Mouse (Mus musculus) limb, embryonic 15.5 days (tissue): Measurements from ENCODE around the gene Gm10803. TPM values are rescaled to one million over a fixed set of nuclear protein-coding genes. Genes with fewer than 3 reads are reported as not detected.

Experiments used
- ATAC-seq: fragments of 200-750 bp; cut with Nextera tagmentation; 2 replicates; pipeline ENCODE4 v1.8.0; 2017; ENCODE audit warnings: low read depth, moderate TSS enrichment; ENCODE audit not compliant: insufficient number of reproducible peaks, low FRiP score, low TSS enrichment
- H3K27ac ChIP-seq: fragments of 300-500 bp; sonication (generic); 2 replicates; pipeline ENCODE4 v1.5.1; 2015; ENCODE audit warnings: moderate library complexity, mild to moderate bottlenecking, inconsistent platforms
- H3K27me3 ChIP-seq: fragments of 300-500 bp; sonication (generic); 2 replicates; pipeline ENCODE4 v1.6.1; 2015; ENCODE audit warnings: inconsistent platforms
- H3K36me3 ChIP-seq: fragments of 300-500 bp; sonication (generic); 2 replicates; pipeline ENCODE4 v1.6.1; 2015; ENCODE audit warnings: inconsistent platforms
- H3K4me1 ChIP-seq: fragments of 300-500 bp; sonication (generic); 2 replicates; pipeline ENCODE4 v1.6.1; 2015; ENCODE audit warnings: inconsistent platforms
- H3K4me2 ChIP-seq: fragments of 300-500 bp; sonication (generic); 2 replicates; pipeline ENCODE4 v1.6.1; 2015; ENCODE audit warnings: mild to moderate bottlenecking, inconsistent platforms
- H3K4me3 ChIP-seq: fragments of 300-500 bp; sonication (generic); 2 replicates; pipeline ENCODE4 v1.5.1; 2015; ENCODE audit warnings: mild to moderate bottlenecking, inconsistent platforms
- H3K9ac ChIP-seq: fragments of 300-500 bp; sonication (generic); 2 replicates; pipeline ENCODE4 v1.6.1; 2015; ENCODE audit warnings: inconsistent platforms
- H3K9me3 ChIP-seq: fragments of 300-500 bp; sonication (generic); 2 replicates; pipeline ENCODE4 v1.6.1; 2016; ENCODE audit warnings: inconsistent platforms
- WGBS: fragments of 180-500 bp; shearing (Covaris S2); methylation state at CpG from one replicate; pipeline ENCODE4 v1.1.7; 2015; 5-methylcytosine and 5-hydroxymethylcytosine counted together
- polyA plus RNA-seq: library from polyadenylated mRNA; unstranded; fragments of >200 nt; fragmentation: Nextera tagmentation; extraction: Ambion mirVana; gene quantifications from 2 replicates; pipeline ENCODE4 v1.2.1, GENCODE M21; 2015

The Gm10803 gene
- polyA plus RNA-seq, 1 experiment from 2014 or later, result not detected

GRCm38 (mm10) chr2:93593121-93593520 lies 32.8 kb downstream of the Gm10803 start:
- Histone ChIP-seq H3K4me3 (no peak overlapping the region), H3K9me3 (no peaks in the 10 kb centered on the region), H3K4me1 (peaks cover 15% of the 10 kb centered on the region), H3K36me3 (no peaks in the 10 kb centered on the region), H3K27me3 (peaks cover 12% of the 10 kb centered on the region), H3K27ac (no peak overlapping the region), H3K4me2 (no peak overlapping the region), H3K9ac (no peak overlapping the region)
- no peak for ATAC-seq
- 78% methylated on average over 10 of the region's 10 CpGs for WGBS

GRCm38 (mm10) chr2:93597145-93597544 lies 36.8 kb downstream of the Gm10803 start:
- ATAC-seq, result no peak
- Histone ChIP-seq H3K27me3 (peaks cover 18% of the 10 kb centered on the region), H3K4me1 (peaks cover 21% of the 10 kb centered on the region), H3K4me2 (no peak overlapping the region), H3K27ac (0 out of 2 replicates have a peak overlapping the region, but pooled peaks have one; percentile 47), H3K9me3 (no peaks in the 10 kb centered on the region), H3K36me3 (no peaks in the 10 kb centered on the region), H3K9ac (no peak overlapping the region), H3K4me3 (no peak overlapping the region)
- WGBS, result 31% methylated on average over 11 of the region's 11 CpGs

- Histone ChIP-seq H3K27ac (no peak overlapping the region), H3K9me3 (no peaks in the 10 kb centered on the region), H3K4me2 (no peak overlapping the region), H3K9ac (no peak overlapping the region), H3K4me1 (peaks cover 21% of the 10 kb centered on the region), H3K27me3 (peaks cover 13% of the 10 kb centered on the region), H3K36me3 (no peaks in the 10 kb centered on the region), H3K4me3 (no peak overlapping the region)
- 55% methylated on average over 9 of the region's 9 CpGs for WGBS
- no peak for ATAC-seq
Observed at GRCm38 (mm10) chr2:93599731-93600130, 39.4 kb downstream of the Gm10803 start.

- Histone ChIP-seq H3K4me3 (no peak overlapping the region), H3K9me3 (no peaks in the 10 kb centered on the region), H3K27ac (no peak overlapping the region), H3K9ac (no peak overlapping the region), H3K36me3 (no peaks in the 10 kb centered on the region), H3K27me3 (peaks cover 3% of the 10 kb centered on the region), H3K4me2 (no peak overlapping the region), H3K4me1 (peaks cover 3% of the 10 kb centered on the region; the same call in 1 of the 2 replicates)
- WGBS, result 81% methylated on average over 6 of the region's 6 CpGs
- ATAC-seq, result no peak
Observed at GRCm38 (mm10) chr2:93604601-93605285, 44.4 kb downstream of the Gm10803 start.

- no peak for ATAC-seq
- Histone ChIP-seq H3K9me3 (no peaks in the 10 kb centered on the region), H3K9ac (no peak overlapping the region), H3K36me3 (no peaks in the 10 kb centered on the region), H3K4me1 (no peaks in the 10 kb centered on the region), H3K27ac (no peak overlapping the region), H3K4me2 (no peak overlapping the region), H3K4me3 (no peak overlapping the region), H3K27me3 (peaks cover 3% of the 10 kb centered on the region)
- WGBS, result 66% methylated on average over 3 of the region's 3 CpGs
Observed at GRCm38 (mm10) chr2:93608800-93609199, 48.4 kb downstream of the Gm10803 start.

GRCm38 (mm10) chr2:93613020-93613419 lies 52.7 kb downstream of the Gm10803 start:
- ATAC-seq, result no peak
- Histone ChIP-seq H3K27me3 (peaks cover 9% of the 10 kb centered on the region; the same call in 1 of the 2 replicates), H3K27ac (no peak overlapping the region), H3K4me3 (no peak overlapping the region), H3K9me3 (no peaks in the 10 kb centered on the region), H3K4me2 (no peak overlapping the region), H3K9ac (no peak overlapping the region), H3K4me1 (peaks cover 4% of the 10 kb centered on the region; the same call in 1 of the 2 replicates), H3K36me3 (no peaks in the 10 kb centered on the region)
- 85% methylated on average over 7 of the region's 7 CpGs for WGBS

Other genes with a start within 250 kb of the Gm10803 start
- gene Tspan18, start 226.1 kb upstream of the Gm10803 start, polyA plus RNA-seq, result 18.8 and 24.0 TPM in 2 replicates
- 51.4 and 63.0 TPM in 2 replicates for gene Cd82, start 97.4 kb upstream of the Gm10803 start, polyA plus RNA-seq
- gene Alx4, start 81.8 kb downstream of the Gm10803 start, polyA plus RNA-seq, result 2.1 and 2.4 TPM in 2 replicates